Mouse (Mus musculus): ENCODE measurements around the gene Sirt7. TPM values are rescaled to one million over a fixed set of nuclear protein-coding genes. Genes with fewer than 3 reads are reported as not detected.

The Sirt7 gene
- polyA plus RNA-seq, 1 experiment from 2014 or later = 28.6 TPM

- WGBS = 22% methylated on average over 7 of the region's 7 CpGs
- H3K9ac ChIP-seq (ENCODE audit: low read depth, low read length) = peak overlapping the region; percentile 38; the same call in 1 of the 2 replicates
- H3K9me3 ChIP-seq (ENCODE audit: control insufficient read depth, low read length) = no peaks in the 10 kb centered on the region
- ATAC-seq (ENCODE audit: low FRiP score, low TSS enrichment) = no peak
- peaks cover 28% of the 10 kb centered on the region for H3K36me3 ChIP-seq (ENCODE audit: control insufficient read depth, insufficient read depth, low read length)
- H3K27me3 ChIP-seq (ENCODE audit: control insufficient read depth, insufficient read depth, low read length) = no peaks in the 10 kb centered on the region
- peak overlapping the region; percentile 98; the same call in 1 of the 2 replicates for H3K4me3 ChIP-seq (ENCODE audit: low read length)
- H3K4me1 ChIP-seq (ENCODE audit: control insufficient read depth, insufficient read depth, low read length) = peaks cover 33% of the 10 kb centered on the region
- H3K27ac ChIP-seq (ENCODE audit: low read depth, low read length) = peak overlapping the region; percentile 88
- H3K4me2 ChIP-seq (replicated peaks; ENCODE audit: low read depth, low read length) = peak overlapping the region; percentile 61
These were observed 6.1 kb upstream of the Sirt7 start for GRCm38 (mm10) chr11:120630881-120631725.

GRCm38 (mm10) chr11:120630401-120630871 lies 5.4 kb upstream of the Sirt7 start:
- Histone ChIP-seq H3K9ac (ENCODE audit: low read depth, low read length) (peak overlapping the region; percentile 38; the same call in 1 of the 2 replicates), H3K4me3 (ENCODE audit: low read length) (no peak overlapping the region; the same call in 1 of the 2 replicates)
- 22% methylated on average over 5 of the region's 5 CpGs for WGBS

GRCm38 (mm10) chr11:120629911-120630310 lies 4.9 kb upstream of the Sirt7 start:
- peak overlapping the region; percentile 9; the same call in 1 of the 2 replicates for H3K4me3 ChIP-seq (ENCODE audit: low read length)
- H3K36me3 ChIP-seq (ENCODE audit: control insufficient read depth, insufficient read depth, low read length) = peaks cover 28% of the 10 kb centered on the region
- peak overlapping the region; percentile 76; the same call in 1 of the 2 replicates for H3K27ac ChIP-seq (ENCODE audit: low read depth, low read length)
- peak overlapping the region; percentile 20 for H3K4me2 ChIP-seq (replicated peaks; ENCODE audit: low read depth, low read length)
- H3K9me3 ChIP-seq (ENCODE audit: control insufficient read depth, low read length) = no peaks in the 10 kb centered on the region
- H3K27me3 ChIP-seq (ENCODE audit: control insufficient read depth, insufficient read depth, low read length) = no peaks in the 10 kb centered on the region
- H3K4me1 ChIP-seq (ENCODE audit: control insufficient read depth, insufficient read depth, low read length) = peaks cover 39% of the 10 kb centered on the region
- peak overlapping the region; percentile 38 for H3K9ac ChIP-seq (ENCODE audit: low read depth, low read length)
- 22% methylated on average over 7 of the region's 7 CpGs for WGBS
- no peak for ATAC-seq (ENCODE audit: low FRiP score, low TSS enrichment)

More at GRCm38 (mm10) chr11:120630401-120630871, 5.4 kb upstream of the Sirt7 start:
- Histone ChIP-seq H3K27me3 (ENCODE audit: control insufficient read depth, insufficient read depth, low read length) (no peaks in the 10 kb centered on the region), H3K4me2 (replicated peaks; ENCODE audit: low read depth, low read length) (peak overlapping the region; percentile 20), H3K36me3 (ENCODE audit: control insufficient read depth, insufficient read depth, low read length) (peaks cover 28% of the 10 kb centered on the region), H3K4me1 (ENCODE audit: control insufficient read depth, insufficient read depth, low read length) (peaks cover 35% of the 10 kb centered on the region), H3K9me3 (ENCODE audit: control insufficient read depth, low read length) (no peaks in the 10 kb centered on the region), H3K27ac (ENCODE audit: low read depth, low read length) (peak overlapping the region; percentile 76)
- no peak for ATAC-seq (ENCODE audit: low FRiP score, low TSS enrichment)

GRCm38 (mm10) chr11:120629341-120629730 lies 4.3 kb upstream of the Sirt7 start:
- Histone ChIP-seq H3K27ac (ENCODE audit: low read depth, low read length) (peak overlapping the region; percentile 53; the same call in 1 of the 2 replicates), H3K9me3 (ENCODE audit: control insufficient read depth, low read length) (no peaks in the 10 kb centered on the region), H3K9ac (ENCODE audit: low read depth, low read length) (peak overlapping the region; percentile 38; the same call in 1 of the 2 replicates), H3K4me3 (ENCODE audit: low read length) (peak overlapping the region; percentile 9; the same call in 1 of the 2 replicates), H3K4me1 (ENCODE audit: control insufficient read depth, insufficient read depth, low read length) (peaks cover 39% of the 10 kb centered on the region), H3K27me3 (ENCODE audit: control insufficient read depth, insufficient read depth, low read length) (no peaks in the 10 kb centered on the region), H3K4me2 (replicated peaks; ENCODE audit: low read depth, low read length) (no peak overlapping the region; the same call in 1 of the 2 replicates), H3K36me3 (ENCODE audit: control insufficient read depth, insufficient read depth, low read length) (peaks cover 28% of the 10 kb centered on the region)
- ATAC-seq (ENCODE audit: low FRiP score, low TSS enrichment) = no peak
- WGBS = 81% methylated on average over 23 of the region's 23 CpGs

GRCm38 (mm10) chr11:120628601-120629340 lies 3.7 kb upstream of the Sirt7 start:
- peaks cover 28% of the 10 kb centered on the region for H3K36me3 ChIP-seq (ENCODE audit: control insufficient read depth, insufficient read depth, low read length)
- no peaks in the 10 kb centered on the region for H3K9me3 ChIP-seq (ENCODE audit: control insufficient read depth, low read length)
- H3K4me2 ChIP-seq (replicated peaks; ENCODE audit: low read depth, low read length) = no peak overlapping the region
- no peak overlapping the region for H3K27ac ChIP-seq (ENCODE audit: low read depth, low read length)
- peaks cover 41% of the 10 kb centered on the region for H3K4me1 ChIP-seq (ENCODE audit: control insufficient read depth, insufficient read depth, low read length)
- no peak for ATAC-seq (ENCODE audit: low FRiP score, low TSS enrichment)
- 94% methylated on average over 23 of the region's 23 CpGs for WGBS
- H3K27me3 ChIP-seq (ENCODE audit: control insufficient read depth, insufficient read depth, low read length) = no peaks in the 10 kb centered on the region
- H3K9ac ChIP-seq (ENCODE audit: low read depth, low read length) = no peak overlapping the region
- no peak overlapping the region for H3K4me3 ChIP-seq (ENCODE audit: low read length)

GRCm38 (mm10) chr11:120627468-120628300 lies 2.6 kb upstream of the Sirt7 start:
- no peak for ATAC-seq (ENCODE audit: low FRiP score, low TSS enrichment)
- no peak overlapping the region for H3K27ac ChIP-seq (ENCODE audit: low read depth, low read length)
- no peak overlapping the region for H3K4me3 ChIP-seq (ENCODE audit: low read length)
- WGBS = 84% methylated on average over 22 of the region's 22 CpGs
- no peak overlapping the region for H3K4me2 ChIP-seq (replicated peaks; ENCODE audit: low read depth, low read length)
- H3K9me3 ChIP-seq (ENCODE audit: control insufficient read depth, low read length) = no peaks in the 10 kb centered on the region
- no peaks in the 10 kb centered on the region for H3K27me3 ChIP-seq (ENCODE audit: control insufficient read depth, insufficient read depth, low read length)
- peaks cover 41% of the 10 kb centered on the region for H3K4me1 ChIP-seq (ENCODE audit: control insufficient read depth, insufficient read depth, low read length)
- H3K9ac ChIP-seq (ENCODE audit: low read depth, low read length) = no peak overlapping the region
- peaks cover 34% of the 10 kb centered on the region for H3K36me3 ChIP-seq (ENCODE audit: control insufficient read depth, insufficient read depth, low read length)

- WGBS = 91% methylated on average over 11 of the region's 11 CpGs
- ATAC-seq (ENCODE audit: low FRiP score, low TSS enrichment) = no peak
- H3K4me2 ChIP-seq (replicated peaks; ENCODE audit: low read depth, low read length) = no peak overlapping the region
- H3K27ac ChIP-seq (ENCODE audit: low read depth, low read length) = no peak overlapping the region
- no peaks in the 10 kb centered on the region for H3K9me3 ChIP-seq (ENCODE audit: control insufficient read depth, low read length)
- H3K9ac ChIP-seq (ENCODE audit: low read depth, low read length) = no peak overlapping the region; the same call in 1 of the 2 replicates
- peaks cover 36% of the 10 kb centered on the region for H3K4me1 ChIP-seq (ENCODE audit: control insufficient read depth, insufficient read depth, low read length)
- H3K27me3 ChIP-seq (ENCODE audit: control insufficient read depth, insufficient read depth, low read length) = no peaks in the 10 kb centered on the region
- peaks cover 39% of the 10 kb centered on the region for H3K36me3 ChIP-seq (ENCODE audit: control insufficient read depth, insufficient read depth, low read length)
- no peak overlapping the region for H3K4me3 ChIP-seq (ENCODE audit: low read length)
These were observed 1.9 kb upstream of the Sirt7 start for GRCm38 (mm10) chr11:120626785-120627467.

- no peaks in the 10 kb centered on the region for H3K9me3 ChIP-seq (ENCODE audit: control insufficient read depth, low read length)
- H3K4me1 ChIP-seq (ENCODE audit: control insufficient read depth, insufficient read depth, low read length) = peaks cover 14% of the 10 kb centered on the region
- H3K4me3 ChIP-seq (ENCODE audit: low read length) = peak overlapping the region; percentile 97
- ATAC-seq (ENCODE audit: low FRiP score, low TSS enrichment) = peak; percentile 73
- H3K4me2 ChIP-seq (replicated peaks; ENCODE audit: low read depth, low read length) = peak overlapping the region; percentile 94
- peak overlapping the region; percentile 73; the same call in 1 of the 2 replicates for H3K27ac ChIP-seq (ENCODE audit: low read depth, low read length)
- under 1% methylated on average over 47 of the region's 53 CpGs for WGBS
- peaks cover 60% of the 10 kb centered on the region for H3K36me3 ChIP-seq (ENCODE audit: control insufficient read depth, insufficient read depth, low read length)
- peak overlapping the region; percentile 79 for H3K9ac ChIP-seq (ENCODE audit: low read depth, low read length)
- H3K27me3 ChIP-seq (ENCODE audit: control insufficient read depth, insufficient read depth, low read length) = no peaks in the 10 kb centered on the region
These were observed 344 bp downstream of the Sirt7 start for GRCm38 (mm10) chr11:120624680-120625111.

Measured in kidney, embryonic 14.5 days (tissue).